Mouse (Mus musculus) layer of hippocampus, postnatal 10 days (tissue): ENCODE measurements around the gene Pcsk5. TPM values are rescaled to one million over a fixed set of nuclear protein-coding genes. Genes with fewer than 3 reads are reported as not detected.

Experiments
- DNase-seq, 2 experiments: peaks; one replicate each; pipeline ENCODE4 v3.0.0; 2021; ENCODE audit warnings: low spot score in 2 of 2
- total RNA-seq, 2 experiments: library from RNA; stranded (reverse); gene quantifications; 2 replicates each; pipeline ENCODE4 v1.2.3; 2021

Gene Pcsk5
- total RNA-seq, 2 experiments from 2014 or later = 20.8 to 25.7 TPM

DNA sequence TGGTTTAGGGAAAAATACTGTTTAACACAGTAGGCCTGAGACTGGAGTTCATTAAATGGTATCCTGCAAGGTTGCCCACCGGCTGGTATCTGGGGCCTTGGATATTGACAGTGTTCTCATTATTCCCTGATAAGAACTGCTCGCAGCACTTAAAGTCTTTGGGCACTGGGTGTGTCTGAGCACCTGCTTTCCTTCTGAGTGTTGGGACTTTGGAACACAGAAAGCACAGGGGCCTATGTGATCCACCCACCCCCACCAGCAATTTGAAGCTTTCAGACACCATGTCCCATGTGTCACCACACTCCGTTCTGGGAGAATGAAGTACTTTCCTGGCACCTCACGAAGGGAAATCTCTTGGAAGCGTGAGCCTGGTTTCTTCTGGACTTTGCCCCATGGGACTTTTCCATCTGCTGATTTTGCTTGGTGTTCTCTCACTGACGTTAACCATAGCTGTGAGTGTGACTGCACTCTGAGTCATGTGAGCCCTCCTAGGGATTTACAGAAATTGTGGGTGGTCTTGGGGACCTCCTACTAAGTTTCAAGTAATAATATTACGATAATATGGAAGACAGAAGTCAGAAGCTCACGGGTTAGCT, 92.9 kb downstream of the Pcsk5 start:
- no peak for DNase-seq

DNA sequence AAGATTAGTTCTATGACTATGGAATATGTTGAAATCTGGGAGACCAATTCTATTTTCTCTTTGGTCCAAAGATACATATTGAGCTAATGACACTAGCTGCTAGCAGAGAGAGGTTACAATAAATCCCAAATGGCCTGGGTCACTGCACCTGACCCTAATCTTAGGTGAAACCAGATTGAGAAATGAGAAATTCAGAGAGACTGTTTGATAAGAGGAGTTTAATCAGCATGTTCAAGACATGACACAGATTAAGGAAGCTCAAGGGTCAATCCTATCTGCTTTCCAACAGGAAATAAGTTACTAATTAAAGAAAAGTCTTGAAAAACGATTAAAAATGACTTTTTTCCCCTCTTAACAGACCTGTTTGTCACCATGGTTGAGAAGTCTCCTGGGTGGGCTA, 96.0 kb downstream of the Pcsk5 start:
- DNase-seq = no peak

DNA sequence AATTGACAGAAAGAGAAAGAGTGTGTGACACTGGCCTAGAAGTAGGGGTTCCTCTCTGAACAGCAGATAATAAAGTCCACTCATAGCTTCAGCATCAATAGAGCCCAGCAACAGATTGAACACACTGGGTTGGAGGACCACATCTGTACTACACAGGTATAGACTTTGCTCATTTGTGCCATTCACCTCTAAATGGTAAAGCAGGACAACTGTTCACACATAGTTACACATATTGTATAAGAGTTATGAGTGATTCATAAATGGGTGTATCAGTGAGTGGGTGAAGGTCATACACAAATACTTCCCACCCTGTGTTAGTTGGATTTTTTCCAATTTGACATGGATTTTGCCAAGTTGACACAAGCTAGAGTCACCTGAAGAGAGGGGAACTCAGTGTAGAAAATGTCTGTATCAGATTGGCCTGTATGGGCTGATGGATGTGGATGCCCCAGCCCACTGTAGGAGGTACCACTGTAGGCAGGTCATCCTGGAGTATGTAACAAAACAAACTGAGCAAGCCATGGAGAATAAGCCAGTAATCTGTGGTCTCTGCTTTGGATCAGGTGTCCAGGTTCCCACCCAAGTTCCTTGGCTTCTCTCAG, 104.7 kb downstream of the Pcsk5 start:
- DNase-seq = no peak

DNA sequence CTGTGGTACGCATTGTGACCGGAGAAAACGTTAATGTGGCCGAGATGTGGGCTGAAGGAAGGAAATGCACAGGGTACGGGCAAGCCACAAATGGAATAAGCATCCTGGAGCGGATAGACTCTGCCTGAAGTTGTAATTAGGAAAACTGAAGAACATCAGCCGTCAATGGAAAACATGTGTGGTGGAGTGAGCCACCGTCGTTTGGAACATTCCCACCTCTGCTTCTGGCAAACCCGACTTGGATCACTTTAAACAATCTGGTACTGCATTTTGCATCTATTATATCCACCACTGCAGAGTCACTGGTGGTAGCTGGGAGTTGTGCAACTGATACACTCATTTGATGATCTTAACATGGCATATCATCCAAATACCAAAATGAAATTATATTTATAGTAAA, 120.4 kb downstream of the Pcsk5 start:
- no peak for DNase-seq

DNA sequence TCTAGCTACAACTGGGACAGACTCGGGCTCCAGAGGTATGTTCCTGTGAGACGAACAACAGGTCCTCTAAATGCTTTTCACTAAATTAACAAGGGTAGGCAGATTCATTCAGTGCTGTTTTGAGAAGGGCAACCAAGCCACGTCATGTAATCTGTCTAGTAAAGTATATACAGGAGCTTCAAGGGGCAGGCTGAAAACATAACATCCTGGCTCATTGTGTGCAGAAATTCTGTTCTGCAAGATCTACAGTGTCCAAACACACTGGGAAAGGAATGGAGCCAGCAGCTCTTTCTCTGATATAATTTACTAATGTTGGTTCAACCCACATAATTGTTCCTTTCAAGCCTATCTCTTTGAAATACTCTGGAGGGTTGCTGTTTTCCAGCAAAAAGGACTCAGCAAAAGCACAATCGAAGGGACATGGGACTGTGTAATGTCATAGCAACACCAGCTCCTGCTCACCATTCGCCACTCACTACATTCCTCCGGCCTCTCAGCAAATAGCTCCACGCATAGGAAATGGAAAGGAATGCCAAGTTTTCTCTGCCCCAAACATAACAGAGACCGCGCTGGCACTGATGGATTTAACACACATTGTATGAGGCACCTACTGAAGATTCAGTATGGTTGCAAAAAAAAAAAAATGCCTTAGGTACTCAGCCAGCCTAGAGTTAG, 122.0 kb downstream of the Pcsk5 start:
- DNase-seq = no peak

DNA sequence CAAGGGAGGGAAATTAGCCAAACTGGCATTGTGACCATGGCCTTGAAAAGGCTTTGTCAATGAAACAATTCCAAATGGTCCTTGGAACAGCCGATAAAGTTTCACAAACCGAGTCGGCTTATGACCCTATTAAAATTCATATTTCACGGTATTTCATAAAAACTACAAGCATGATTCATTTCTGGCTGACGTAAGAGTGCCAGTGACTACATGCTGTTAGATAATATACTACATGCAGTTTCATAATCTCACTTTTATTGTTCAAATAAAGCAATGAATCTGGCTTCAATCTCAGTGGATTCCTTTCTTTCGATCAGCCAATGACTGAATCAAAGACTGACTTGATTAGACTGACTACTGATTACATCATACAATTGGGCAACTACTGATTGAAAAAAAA, 145.8 kb downstream of the Pcsk5 start:
- no peak for DNase-seq

DNA sequence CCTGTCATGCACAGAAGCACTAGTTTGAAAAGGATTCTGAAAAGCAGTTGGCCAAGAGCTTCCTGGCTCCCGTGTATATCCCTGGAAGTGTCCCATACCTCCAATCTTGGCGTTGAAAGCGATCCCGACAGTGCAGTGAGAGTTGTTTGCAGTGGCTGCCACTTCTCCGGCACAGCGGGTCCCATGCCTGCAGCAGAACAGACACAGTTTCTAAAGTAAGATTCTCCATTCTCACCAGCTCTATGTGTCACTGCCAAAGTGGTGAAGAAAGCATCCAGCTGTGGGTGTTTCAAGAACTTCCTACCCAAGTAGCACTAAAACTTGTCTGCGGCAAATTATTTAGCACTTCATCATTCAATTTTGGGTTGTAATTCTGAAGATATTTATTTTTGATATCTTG, 159.1 kb downstream of the Pcsk5 start:
- no peak for DNase-seq

DNA sequence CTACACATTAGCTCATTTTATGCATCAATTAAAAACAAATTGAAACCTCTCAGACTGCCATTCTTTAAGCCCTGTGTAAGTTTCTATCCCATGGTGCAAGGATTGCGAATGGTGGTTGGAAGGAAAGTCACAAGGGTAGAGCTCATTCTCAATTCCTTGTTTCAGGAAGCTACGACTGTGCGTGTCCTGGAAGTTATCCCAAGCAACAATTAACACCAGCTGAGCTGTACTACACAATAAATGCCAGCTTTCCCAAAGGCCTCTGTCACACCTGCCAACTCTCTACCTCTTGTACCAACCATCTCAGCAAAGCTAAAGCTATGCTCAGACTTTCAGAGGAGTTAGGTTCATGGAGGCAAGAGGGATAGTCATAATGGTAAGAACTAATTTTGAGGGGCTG, 174.8 kb downstream of the Pcsk5 start:
- DNase-seq = no peak

DNA sequence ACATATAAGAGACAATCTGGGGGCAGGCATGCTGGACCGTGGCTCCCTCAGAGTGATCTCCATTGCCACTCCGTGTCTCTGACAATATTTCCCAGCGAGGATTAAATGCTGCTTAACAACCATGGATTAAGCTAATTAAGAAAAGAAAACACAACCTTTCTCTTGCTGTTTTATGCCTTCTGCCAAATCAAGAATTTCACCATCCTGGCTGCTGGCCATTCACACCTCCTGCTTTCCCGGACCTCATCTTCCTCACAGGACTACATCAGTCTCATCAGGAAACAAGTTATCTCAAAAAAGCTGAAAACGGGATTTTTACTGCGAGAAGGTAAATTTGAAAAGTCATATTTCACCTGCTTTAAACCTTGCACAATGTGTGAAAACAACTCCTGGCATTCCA, 175.2 kb downstream of the Pcsk5 start:
- no peak for DNase-seq

DNA sequence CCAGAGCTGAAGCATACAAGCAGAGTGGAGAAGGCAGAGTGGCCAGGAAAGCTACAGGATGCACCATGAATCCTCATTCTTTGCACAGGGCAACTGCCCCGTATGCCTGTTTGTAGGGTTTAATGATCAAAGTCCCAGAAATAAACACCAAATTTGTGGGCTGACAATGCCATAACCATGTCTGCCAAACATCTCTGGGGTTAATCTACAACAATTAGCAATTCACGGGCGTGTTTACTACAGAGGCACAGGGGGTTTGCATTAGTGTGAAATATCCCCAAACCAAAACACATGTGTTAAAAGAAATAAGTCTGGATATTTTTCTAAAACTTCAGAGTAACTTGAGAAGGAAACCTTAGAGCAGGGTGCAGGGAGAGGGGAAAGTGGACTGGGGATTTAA, 178.1 kb downstream of the Pcsk5 start:
- no peak for DNase-seq

DNA sequence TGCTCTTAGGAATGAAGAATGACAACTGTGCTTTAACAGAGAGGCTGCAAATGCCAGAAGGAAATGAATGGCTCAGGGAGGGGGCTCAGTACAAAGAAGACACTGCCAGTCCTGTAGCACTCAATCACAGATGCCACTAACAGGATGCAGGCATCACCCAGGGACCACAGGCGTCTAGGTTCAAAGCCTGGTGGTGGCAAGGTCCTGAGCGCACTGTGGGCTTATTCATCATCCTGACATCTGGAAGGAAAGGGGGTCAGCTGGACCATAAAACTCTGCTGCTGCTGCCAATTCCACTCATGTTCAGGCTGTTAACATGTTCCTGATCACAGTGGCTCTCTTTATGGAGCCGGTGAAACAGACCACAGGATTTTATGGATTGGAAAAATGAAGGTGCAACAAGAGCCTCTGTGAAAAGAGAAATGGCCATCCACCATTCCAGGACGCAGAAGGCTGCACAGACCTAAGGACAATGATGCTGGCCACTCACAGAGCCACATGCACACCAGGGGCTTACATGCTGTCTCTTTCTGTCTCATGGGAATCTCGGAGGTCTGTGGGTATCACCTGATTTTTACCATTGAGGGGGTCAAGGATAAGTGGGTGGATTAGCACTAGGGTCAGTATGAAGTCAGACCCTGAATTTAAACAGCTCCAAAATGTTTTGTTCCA, 186.5 kb downstream of the Pcsk5 start:
- DNase-seq = peak in 1 of 2 experiments; percentile 12

DNA sequence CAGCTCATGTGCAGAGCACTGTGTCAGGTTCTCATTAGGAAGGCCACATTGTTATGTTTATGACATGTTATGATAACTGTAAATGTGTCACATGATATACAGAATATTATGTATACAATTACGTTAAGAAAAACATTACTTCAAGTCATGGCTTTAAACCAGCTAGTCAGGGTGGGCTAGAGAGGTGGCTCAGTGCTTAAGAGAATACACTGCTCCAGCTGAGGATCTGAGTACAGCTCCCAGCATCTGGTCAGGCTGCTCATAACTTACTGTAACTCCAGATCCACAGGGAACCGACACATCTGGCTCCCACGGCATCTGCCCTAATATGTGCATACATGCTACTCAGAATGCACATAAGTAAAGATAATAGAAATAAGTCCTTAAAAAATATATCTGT, 187.5 kb downstream of the Pcsk5 start:
- no peak for DNase-seq

DNA sequence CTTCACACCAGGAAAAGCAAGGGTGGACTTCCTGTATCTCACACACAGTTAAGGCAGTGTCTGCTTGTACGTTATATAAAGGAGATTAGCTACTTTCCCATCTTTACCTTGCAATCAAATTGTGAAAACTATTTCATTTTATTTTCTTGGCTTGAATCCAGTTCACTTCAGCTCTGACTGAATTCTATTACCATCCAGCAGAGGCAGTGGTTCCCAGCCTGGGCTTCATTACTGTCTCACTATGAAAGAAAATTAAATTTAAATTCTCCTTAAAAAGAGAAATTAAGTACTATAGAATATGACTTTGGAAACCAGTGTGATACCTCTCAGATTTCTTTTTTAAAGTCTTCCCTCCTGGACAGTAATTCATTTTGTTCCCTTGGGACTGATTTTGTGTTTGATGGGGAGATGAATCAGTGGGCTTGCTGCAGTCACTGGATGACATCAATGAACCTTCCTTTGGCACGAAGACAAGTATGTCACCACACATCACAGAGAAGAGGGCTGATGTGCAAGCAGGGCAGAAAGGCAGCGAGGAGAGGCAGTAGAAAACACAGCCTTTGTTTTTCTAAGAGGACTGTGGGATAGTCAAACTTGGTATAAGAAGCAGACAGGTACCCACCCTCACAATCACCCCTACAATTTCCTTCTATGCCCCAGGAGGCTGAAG, 194.2 kb downstream of the Pcsk5 start:
- no peak for DNase-seq

DNA sequence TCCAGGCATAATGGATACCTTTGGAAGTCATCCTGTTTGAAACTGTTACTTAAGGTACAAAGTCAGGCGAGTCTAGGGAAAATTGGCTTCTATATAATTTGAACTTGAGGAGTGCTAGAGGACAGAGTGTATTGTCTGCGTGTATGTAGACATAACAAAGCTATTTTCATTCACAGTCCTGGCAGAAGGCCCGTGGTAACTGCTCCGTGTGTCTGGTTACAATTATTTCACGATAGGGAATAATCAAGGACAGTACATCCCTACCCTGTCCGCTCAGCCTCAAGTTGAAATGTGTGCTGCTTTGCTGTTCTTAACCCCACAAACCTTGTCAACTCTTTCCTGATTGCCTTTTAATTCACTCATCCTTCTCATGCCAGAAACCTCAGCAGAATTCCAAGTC, 201.4 kb downstream of the Pcsk5 start:
- no peak for DNase-seq

DNA sequence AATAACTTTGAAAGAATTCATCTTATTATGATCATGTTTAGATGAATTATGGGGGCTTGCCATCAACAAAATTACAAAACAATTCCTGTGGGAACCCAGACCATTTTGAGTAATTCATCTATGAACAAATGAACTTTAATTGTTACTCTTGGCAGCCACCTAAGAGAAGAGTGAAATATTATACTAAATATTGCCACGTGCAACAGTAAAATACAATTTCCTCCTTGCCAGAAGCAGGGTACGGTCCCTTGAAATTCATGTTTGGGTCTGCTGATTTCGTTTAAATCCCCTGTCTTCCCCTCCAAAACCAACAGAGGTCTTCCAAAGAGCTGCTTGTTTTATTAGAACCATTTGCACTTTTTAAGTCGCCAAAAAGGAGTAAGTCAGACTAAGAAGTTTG, 221.8 kb downstream of the Pcsk5 start:
- no peak for DNase-seq

DNA sequence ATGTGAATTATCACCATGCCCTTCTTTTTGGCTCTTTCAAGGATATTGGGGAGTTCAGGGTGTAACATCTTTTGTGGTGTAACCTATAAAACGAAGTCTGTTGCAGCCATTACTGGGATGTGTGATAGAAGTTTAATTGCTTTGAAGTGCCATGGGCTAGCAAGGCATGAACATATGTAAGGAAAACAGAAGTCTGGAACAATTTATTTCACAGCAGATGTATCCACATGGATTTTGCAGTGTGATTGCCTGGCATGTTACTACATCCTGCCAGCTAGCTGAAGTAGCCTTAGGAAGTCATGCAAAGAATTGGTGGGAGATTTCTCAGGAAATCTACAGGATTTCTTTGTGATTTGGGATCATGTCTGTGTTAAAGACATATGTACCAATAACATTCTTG, 230.9 kb downstream of the Pcsk5 start:
- no peak for DNase-seq

DNA sequence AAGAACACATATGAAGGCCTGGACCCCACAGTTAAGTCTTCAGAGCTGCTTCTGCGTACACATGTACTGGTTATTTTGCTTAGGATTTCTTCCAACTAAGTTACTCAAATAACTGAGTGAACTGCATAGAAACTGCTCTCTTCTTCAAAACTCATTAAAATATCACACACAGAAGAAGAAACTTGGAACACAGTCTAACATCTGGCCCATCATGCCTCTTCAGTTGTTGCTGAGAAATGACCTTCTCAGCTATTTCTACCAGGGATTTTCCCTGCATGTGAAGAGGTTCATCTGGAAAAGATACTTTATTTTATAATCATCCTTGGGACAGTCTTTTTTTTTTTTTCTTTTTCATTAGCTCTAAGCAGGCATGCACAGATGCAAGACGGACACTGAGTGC, 231.3 kb downstream of the Pcsk5 start:
- DNase-seq = no peak

DNA sequence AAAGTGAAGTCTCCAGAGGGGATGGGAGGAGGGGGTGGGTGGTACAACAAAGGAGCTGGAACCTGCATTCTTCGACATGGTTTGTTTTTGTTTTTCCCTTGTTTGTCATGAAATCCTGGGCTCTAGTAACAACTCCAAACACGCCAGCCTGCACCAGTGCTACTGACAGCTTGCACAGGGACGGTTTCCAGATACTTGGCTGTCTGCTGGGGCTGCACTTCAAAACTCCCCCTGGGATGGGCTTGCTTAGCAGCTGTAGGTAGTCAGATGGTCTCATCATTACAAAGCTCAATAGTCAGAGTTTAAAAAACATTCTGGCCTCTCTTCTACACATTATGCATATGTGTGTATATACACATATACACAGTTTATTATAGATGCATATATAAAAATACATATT, 234.1 kb downstream of the Pcsk5 start:
- peak; percentile 52 to 60 for DNase-seq

DNA sequence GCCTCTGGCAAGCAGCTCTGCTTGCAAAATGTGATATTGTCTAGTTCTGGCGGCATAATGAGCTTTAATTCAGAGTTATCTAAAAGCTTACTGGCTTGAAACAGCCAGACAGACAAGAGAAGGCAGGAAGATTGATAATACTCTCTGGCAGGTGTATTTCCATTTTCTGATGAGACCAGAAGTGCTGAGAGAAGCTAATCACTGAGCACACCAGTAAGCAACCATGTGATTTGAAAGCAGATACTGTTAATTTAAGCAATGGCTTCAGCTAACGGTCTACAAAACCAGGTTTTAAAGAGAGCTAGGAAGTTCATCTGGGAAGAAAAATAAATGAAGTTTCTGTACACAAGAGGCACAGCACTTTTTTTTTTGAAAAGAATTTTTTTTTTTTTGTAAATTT, 237.1 kb downstream of the Pcsk5 start:
- no peak for DNase-seq

DNA sequence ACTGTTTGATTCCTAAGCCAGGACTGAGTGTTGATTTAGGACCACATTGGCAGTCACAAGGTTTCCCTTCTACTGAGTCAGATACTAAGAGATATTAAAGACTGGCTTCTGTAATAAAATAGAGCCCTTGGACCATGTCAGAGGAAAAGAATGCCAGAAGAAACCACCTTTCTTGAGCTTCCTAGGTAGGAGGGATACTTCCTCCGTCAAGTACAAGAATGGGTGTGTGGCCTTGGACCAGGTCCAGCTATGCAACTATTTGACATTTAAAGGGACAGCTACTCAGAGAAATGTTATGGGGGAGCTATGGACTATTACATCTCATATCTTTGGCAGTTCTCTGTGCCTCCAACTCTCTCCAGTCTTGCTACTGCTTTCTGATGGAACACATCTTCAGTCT, 244.6 kb downstream of the Pcsk5 start:
- no peak for DNase-seq

DNA sequence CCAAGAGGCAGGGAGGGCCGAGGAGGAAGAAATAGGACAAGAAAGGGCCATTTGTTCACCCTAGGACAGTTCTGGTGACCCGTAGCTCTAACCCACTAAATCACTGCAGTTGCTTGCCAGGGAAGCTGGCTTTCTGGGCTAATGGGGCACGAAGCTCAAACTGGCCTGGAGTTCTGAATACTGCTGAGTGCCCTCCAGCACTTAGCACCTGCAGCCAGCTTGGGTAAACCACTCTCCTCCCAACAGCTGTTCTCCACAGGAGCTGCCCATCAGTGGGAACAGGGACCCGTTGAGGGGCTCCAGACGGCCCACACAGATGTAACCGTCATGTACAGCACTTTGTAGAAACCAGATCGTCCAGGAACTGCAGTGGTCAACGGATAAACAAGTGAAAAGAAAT, 246.1 kb downstream of the Pcsk5 start:
- DNase-seq = no peak

DNA sequence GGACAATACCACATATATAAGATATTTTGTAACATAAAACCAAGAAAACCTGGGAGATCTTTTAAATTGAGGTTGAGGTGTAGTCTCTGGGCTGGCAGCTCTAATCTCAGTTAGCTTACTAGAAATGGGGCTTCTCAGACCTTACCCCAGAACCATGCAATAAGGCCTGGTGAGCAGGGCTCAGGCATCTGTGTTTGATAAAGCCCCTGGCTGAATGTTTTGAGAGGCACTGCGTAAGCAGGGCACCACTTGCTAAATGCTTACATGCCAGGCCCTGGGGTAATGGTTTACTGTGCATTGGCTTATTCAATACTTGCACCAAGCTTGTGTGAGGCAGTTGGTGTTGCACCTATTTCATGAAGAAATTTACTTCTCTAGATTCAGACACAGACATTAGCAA, 247.1 kb downstream of the Pcsk5 start:
- DNase-seq = no peak
